Mouse (Mus musculus): ENCODE measurements around the gene Ttc28. TPM values are rescaled to one million over a fixed set of nuclear protein-coding genes. Genes with fewer than 3 reads are reported as not detected.
A peak's percentile ranks its signal among the peaks of the same experiment; 100 is the strongest.

The Ttc28 gene
- polyA plus RNA-seq, 1 experiment, result 6.8 TPM

- 1% methylated on average over 4 of the region's 4 CpGs for WGBS
- no peaks in the 10 kb centered on the region for H3K27me3 ChIP-seq (ENCODE audit: control insufficient read depth, insufficient read depth, low read length)
These were observed 39.1 kb upstream of the Ttc28 start for GRCm38 (mm10) chr5:110840465-110840864.

GRCm38 (mm10) chr5:110841046-110841862 is 38.3 kb upstream of the Ttc28 start:
- Histone ChIP-seq H3K27ac (ENCODE audit: insufficient read depth, low read length) (no peak overlapping the region), H3K4me3 (ENCODE audit: extremely low read depth, insufficient read depth, insufficient read length) (no peak overlapping the region), H3K4me1 (ENCODE audit: control insufficient read depth, insufficient read depth, insufficient read length) (no peaks in the 10 kb centered on the region)

More at GRCm38 (mm10) chr5:110840465-110840864, 39.1 kb upstream of the Ttc28 start:
- no peak for TF ChIP-seq POLR2A (IDR thresholded peaks at IDR 0.05; ENCODE audit: low read depth, low read length)
- no peak for TF ChIP-seq CTCF (IDR thresholded peaks at IDR 0.05; ENCODE audit: extremely low read depth, insufficient read depth, insufficient read length, insufficient replicate concordance)
- Histone ChIP-seq H3K27ac (ENCODE audit: insufficient read depth, low read length) (peak overlapping the region; percentile 63), H3K4me1 (ENCODE audit: control insufficient read depth, insufficient read depth, insufficient read length) (no peaks in the 10 kb centered on the region), H3K36me3 (ENCODE audit: control insufficient read depth, insufficient read depth, low read length) (no peaks in the 10 kb centered on the region), H3K4me3 (ENCODE audit: extremely low read depth, insufficient read depth, insufficient read length) (peak overlapping the region; percentile 76)
- DNase-seq (ENCODE audit: low read depth in 1 of 2, low spot score in 2 of 2), result peak; percentile 35 to 43

DNA sequence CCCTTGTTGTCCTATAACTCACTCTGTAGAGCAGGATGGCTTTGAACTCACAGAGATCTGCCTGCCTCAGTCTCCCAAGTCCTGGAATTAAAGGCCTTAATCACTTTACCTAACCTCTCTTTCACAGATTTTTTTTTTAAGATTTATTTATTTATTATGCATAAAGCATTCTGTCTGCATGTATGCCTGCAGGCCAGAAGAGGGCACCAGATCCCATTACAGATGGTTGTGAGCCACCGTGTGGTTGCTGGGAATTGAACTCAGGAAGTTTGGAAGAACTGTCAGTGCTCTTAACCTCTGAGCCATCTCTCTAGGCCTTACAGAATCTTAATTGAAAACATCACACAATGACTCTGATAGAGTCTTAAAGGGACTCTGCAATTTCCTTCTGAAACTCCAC is 26.6 kb upstream of the Ttc28 start:
- no peaks in the 10 kb centered on the region for H3K27me3 ChIP-seq (ENCODE audit: control insufficient read depth, insufficient read depth, low read length)
- no peak overlapping the region for H3K27ac ChIP-seq (ENCODE audit: insufficient read depth, low read length)
- DNase-seq (ENCODE audit: low read depth in 1 of 2, low spot score in 2 of 2), result no peak
- no peak for TF ChIP-seq POLR2A (IDR thresholded peaks at IDR 0.05; ENCODE audit: low read depth, low read length)
- no peak for TF ChIP-seq CTCF (IDR thresholded peaks at IDR 0.05; ENCODE audit: extremely low read depth, insufficient read depth, insufficient read length, insufficient replicate concordance)
- peaks cover 3% of the 10 kb centered on the region for H3K36me3 ChIP-seq (ENCODE audit: control insufficient read depth, insufficient read depth, low read length)
- H3K4me1 ChIP-seq (ENCODE audit: control insufficient read depth, insufficient read depth, insufficient read length), result no peaks in the 10 kb centered on the region
- H3K4me3 ChIP-seq (ENCODE audit: extremely low read depth, insufficient read depth, insufficient read length), result no peak overlapping the region
- 80% methylated on average over 1 of the region's 1 CpGs for WGBS

More at GRCm38 (mm10) chr5:110841046-110841862, 38.3 kb upstream of the Ttc28 start:
- Histone ChIP-seq H3K27me3 (ENCODE audit: control insufficient read depth, insufficient read depth, low read length) (no peaks in the 10 kb centered on the region), H3K36me3 (ENCODE audit: control insufficient read depth, insufficient read depth, low read length) (no peaks in the 10 kb centered on the region)
- DNase-seq (ENCODE audit: low read depth in 1 of 2, low spot score in 2 of 2), result no peak
- 86% methylated on average over 14 of the region's 14 CpGs for WGBS
- TF ChIP-seq CTCF (IDR thresholded peaks at IDR 0.05; ENCODE audit: extremely low read depth, insufficient read depth, insufficient read length, insufficient replicate concordance) (no peak), POLR2A (IDR thresholded peaks at IDR 0.05; ENCODE audit: low read depth, low read length) (no peak)

DNA sequence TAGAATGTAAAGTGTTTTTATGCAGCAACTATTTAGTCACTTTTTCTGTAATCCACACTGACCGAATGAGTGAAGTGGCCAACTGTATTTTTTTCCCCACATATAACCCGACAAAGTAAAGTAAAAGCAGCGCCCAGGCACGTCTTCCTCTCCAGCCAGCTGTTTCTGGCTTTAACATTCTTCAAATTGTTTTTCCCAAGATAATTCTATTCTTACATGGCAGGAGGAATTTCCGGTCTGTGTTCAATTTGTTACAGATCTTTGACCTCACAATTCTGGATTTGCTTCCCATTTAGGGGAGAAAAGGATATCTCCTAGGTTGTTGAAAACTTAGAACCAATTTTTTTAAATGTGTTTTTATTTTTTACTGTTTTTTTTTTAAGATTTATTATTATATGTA is 22.5 kb upstream of the Ttc28 start:
- no peak for TF ChIP-seq POLR2A (IDR thresholded peaks at IDR 0.05; ENCODE audit: low read depth, low read length)
- Histone ChIP-seq H3K4me1 (ENCODE audit: control insufficient read depth, insufficient read depth, insufficient read length) (no peaks in the 10 kb centered on the region), H3K36me3 (ENCODE audit: control insufficient read depth, insufficient read depth, low read length) (peaks cover 9% of the 10 kb centered on the region), H3K4me3 (ENCODE audit: extremely low read depth, insufficient read depth, insufficient read length) (no peak overlapping the region), H3K27ac (ENCODE audit: insufficient read depth, low read length) (no peak overlapping the region), H3K27me3 (ENCODE audit: control insufficient read depth, insufficient read depth, low read length) (no peaks in the 10 kb centered on the region)
- WGBS, result 93% methylated on average over 5 of the region's 5 CpGs
- DNase-seq (ENCODE audit: low read depth in 1 of 2, low spot score in 2 of 2), result no peak

- WGBS, result 68% methylated on average over 13 of the region's 13 CpGs
- no peak for DNase-seq (ENCODE audit: low read depth in 1 of 2, low spot score in 2 of 2)
- TF ChIP-seq POLR2A (IDR thresholded peaks at IDR 0.05; ENCODE audit: low read depth, low read length) (no peak), CTCF (IDR thresholded peaks at IDR 0.05; ENCODE audit: extremely low read depth, insufficient read depth, insufficient read length, insufficient replicate concordance) (no peak)
- Histone ChIP-seq H3K27me3 (ENCODE audit: control insufficient read depth, insufficient read depth, low read length) (no peaks in the 10 kb centered on the region), H3K36me3 (ENCODE audit: control insufficient read depth, insufficient read depth, low read length) (peaks cover 11% of the 10 kb centered on the region), H3K4me3 (ENCODE audit: extremely low read depth, insufficient read depth, insufficient read length) (no peak overlapping the region; the same call in 1 of the 2 replicates), H3K4me1 (ENCODE audit: control insufficient read depth, insufficient read depth, insufficient read length) (no peaks in the 10 kb centered on the region), H3K27ac (ENCODE audit: insufficient read depth, low read length) (peak overlapping the region; percentile 4; the same call in 1 of the 2 replicates)
These were observed 20.5 kb upstream of the Ttc28 start for GRCm38 (mm10) chr5:110859013-110859650.

DNA sequence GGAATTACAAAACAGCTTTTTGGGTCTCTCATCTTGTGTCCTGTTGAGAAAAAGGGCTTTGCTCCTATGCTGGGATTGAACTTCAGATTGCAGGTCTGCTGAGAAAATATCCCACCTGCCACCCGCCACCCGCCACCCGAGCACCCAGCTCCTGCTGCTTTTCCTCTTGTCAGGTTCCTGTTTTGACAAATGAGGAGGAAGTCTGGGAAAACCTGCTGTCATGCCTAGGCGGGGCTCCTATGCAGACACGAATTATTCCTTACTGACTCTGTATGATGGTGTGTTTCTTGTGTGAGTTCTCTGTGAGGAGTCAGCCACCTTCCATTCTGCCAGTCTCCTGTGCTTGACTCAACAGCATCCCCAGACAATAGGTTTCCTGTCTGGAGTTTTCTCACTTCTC is 19.2 kb upstream of the Ttc28 start:
- TF ChIP-seq POLR2A (IDR thresholded peaks at IDR 0.05; ENCODE audit: low read depth, low read length), result no peak
- H3K27ac ChIP-seq (ENCODE audit: insufficient read depth, low read length), result no peak overlapping the region
- no peak overlapping the region for H3K4me3 ChIP-seq (ENCODE audit: extremely low read depth, insufficient read depth, insufficient read length)
- H3K4me1 ChIP-seq (ENCODE audit: control insufficient read depth, insufficient read depth, insufficient read length), result no peaks in the 10 kb centered on the region
- WGBS, result 91% methylated on average over 5 of the region's 5 CpGs
- DNase-seq (ENCODE audit: low read depth in 1 of 2, low spot score in 2 of 2), result no peak
- peaks cover 11% of the 10 kb centered on the region for H3K36me3 ChIP-seq (ENCODE audit: control insufficient read depth, insufficient read depth, low read length)
- H3K27me3 ChIP-seq (ENCODE audit: control insufficient read depth, insufficient read depth, low read length), result no peaks in the 10 kb centered on the region

GRCm38 (mm10) chr5:110868460-110868859 is 11.1 kb upstream of the Ttc28 start:
- Histone ChIP-seq H3K36me3 (ENCODE audit: control insufficient read depth, insufficient read depth, low read length) (peaks cover 13% of the 10 kb centered on the region), H3K27ac (ENCODE audit: insufficient read depth, low read length) (no peak overlapping the region), H3K27me3 (ENCODE audit: control insufficient read depth, insufficient read depth, low read length) (no peaks in the 10 kb centered on the region), H3K4me1 (ENCODE audit: control insufficient read depth, insufficient read depth, insufficient read length) (no peaks in the 10 kb centered on the region), H3K4me3 (ENCODE audit: extremely low read depth, insufficient read depth, insufficient read length) (no peak overlapping the region)
- WGBS, result 89% methylated on average over 4 of the region's 4 CpGs
- DNase-seq (ENCODE audit: low read depth in 1 of 2, low spot score in 2 of 2), result no peak
- no peak for TF ChIP-seq CTCF (IDR thresholded peaks at IDR 0.05; ENCODE audit: extremely low read depth, insufficient read depth, insufficient read length, insufficient replicate concordance)
- no peak for TF ChIP-seq POLR2A (IDR thresholded peaks at IDR 0.05; ENCODE audit: low read depth, low read length)

All from spleen, adult 2 months (tissue).